Mouse (Mus musculus): ENCODE measurements at regions not wholly inside any gene's neighbourhood (a gene's known extent, or its start where the extent isn't known, plus 50 kb on each side); places are given as distances from the start of the nearest gene placed in this dataset.

GRCm38 (mm10) chr11:18722770-18723169 lies 296.0 kb downstream of the Meis1 start:
- no peak for DNase-seq (ENCODE audit: low spot score in 2 of 2)

- no peak for DNase-seq (ENCODE audit: low spot score in 2 of 2)
Measured at GRCm38 (mm10) chr11:18715851-18716126, 303.0 kb downstream of the Meis1 start.

- DNase-seq (ENCODE audit: low spot score in 2 of 2), result no peak
Measured at GRCm38 (mm10) chr11:18715050-18715850, 303.5 kb downstream of the Meis1 start.

GRCm38 (mm10) chr11:18714400-18714799 lies 304.4 kb downstream of the Meis1 start:
- DNase-seq (ENCODE audit: low spot score in 2 of 2), result no peak

- no peak for DNase-seq (ENCODE audit: low spot score in 2 of 2)
Measured at GRCm38 (mm10) chr11:18712642-18713053, 306.1 kb downstream of the Meis1 start.

- DNase-seq (ENCODE audit: low spot score in 2 of 2), result no peak
Measured at GRCm38 (mm10) chr11:18709628-18710027, 309.2 kb downstream of the Meis1 start.

GRCm38 (mm10) chr11:18681593-18681992 lies 337.2 kb downstream of the Meis1 start:
- no peak for DNase-seq (ENCODE audit: low spot score in 2 of 2)

GRCm38 (mm10) chr11:18676876-18677275 lies 341.9 kb downstream of the Meis1 start:
- DNase-seq (ENCODE audit: low spot score in 2 of 2), result no peak

- no peak for DNase-seq (ENCODE audit: low spot score in 2 of 2)
Measured at GRCm38 (mm10) chr11:18670967-18671366, 347.8 kb downstream of the Meis1 start.

GRCm38 (mm10) chr11:18669322-18669721 lies 349.5 kb downstream of the Meis1 start:
- no peak for DNase-seq (ENCODE audit: low spot score in 2 of 2)

- DNase-seq (ENCODE audit: low spot score in 2 of 2), result no peak
Measured at GRCm38 (mm10) chr11:18656358-18656757, 362.4 kb downstream of the Meis1 start.

GRCm38 (mm10) chr11:18631975-18632773 lies 386.6 kb downstream of the Meis1 start:
- DNase-seq (ENCODE audit: low spot score in 2 of 2), result no peak

GRCm38 (mm10) chr11:18631570-18631969 lies 387.2 kb downstream of the Meis1 start:
- DNase-seq (ENCODE audit: low spot score in 2 of 2), result no peak

GRCm38 (mm10) chr11:18621777-18622176 lies 397.0 kb downstream of the Meis1 start:
- no peak for DNase-seq (ENCODE audit: low spot score in 2 of 2)

GRCm38 (mm10) chr11:18604836-18605235 lies 413.9 kb downstream of the Meis1 start:
- DNase-seq (ENCODE audit: low spot score in 2 of 2), result no peak

- no peak for DNase-seq (ENCODE audit: low spot score in 2 of 2)
Measured at GRCm38 (mm10) chr11:18601568-18602182, 417.1 kb downstream of the Meis1 start.

- no peak for DNase-seq (ENCODE audit: low spot score in 2 of 2)
Measured at GRCm38 (mm10) chr11:18598349-18598748, 420.4 kb downstream of the Meis1 start.

GRCm38 (mm10) chr11:18596996-18597395 lies 421.8 kb downstream of the Meis1 start:
- DNase-seq (ENCODE audit: low spot score in 2 of 2), result no peak

GRCm38 (mm10) chr11:18590487-18590886 lies 428.3 kb downstream of the Meis1 start:
- no peak for DNase-seq (ENCODE audit: low spot score in 2 of 2)

GRCm38 (mm10) chr11:18586468-18586867 lies 432.3 kb downstream of the Meis1 start:
- no peak for DNase-seq (ENCODE audit: low spot score in 2 of 2)

GRCm38 (mm10) chr11:18585031-18585430 lies 433.8 kb downstream of the Meis1 start:
- no peak for DNase-seq (ENCODE audit: low spot score in 2 of 2)

- no peak for DNase-seq (ENCODE audit: low spot score in 2 of 2)
Measured at GRCm38 (mm10) chr11:18582781-18583161, 436.0 kb downstream of the Meis1 start.
